13 mouse cellular contexts compared by ENCODE assay signal in genomic region chr13:38815002-38815707, GRCm38 (mm10).
DNase-seq lines count a peak whose midpoint lies in the region; ATAC-seq and TF ChIP-seq lines count a peak whose summit lies in the region.
"Had no signal": no experiment of that assay in that cellular context is flagged by ENCODE, and none has a peak within 500 bp of the region (broad histone marks: within the 10 kb centered on the region; RNA-seq: fewer than 3 reads in every experiment).

No protein-coding gene starts in this region.

- 0 out of 2 replicates have a peak, but pooled peaks have one; percentile 31 for TF ChIP-seq EP300 in ES-Bruce4 (IDR thresholded peaks at IDR 0.05; ENCODE audit: insufficient read depth, low read depth, low read length)

- WGBS in hindbrain, embryonic 12.5 days = 66% methylated on average over 19 of the region's 19 CpGs
- 53% methylated on average over 19 of the region's 19 CpGs for WGBS in midbrain, embryonic 16.5 days
- 81% methylated on average over 19 of the region's 19 CpGs for WGBS in forebrain, embryonic 15.5 days

- no peaks in the 10 kb centered on the region for H3K9me3 ChIP-seq in ES-Bruce4 (replicated peaks; ENCODE audit: control insufficient read depth, insufficient read depth, low read length, poor library complexity, severe bottlenecking)
- H3K9me3 ChIP-seq in hindbrain, embryonic 12.5 days (replicated peaks) = no peaks in the 10 kb centered on the region
- no peaks in the 10 kb centered on the region for H3K9me3 ChIP-seq in midbrain, embryonic 16.5 days (replicated peaks; ENCODE audit: control insufficient read depth, low read length, poor library complexity, severe bottlenecking)
- H3K9me3 ChIP-seq in forebrain, embryonic 15.5 days = no peaks in the 10 kb centered on the region
- H3K9me3 ChIP-seq: liver, embryonic 12.5 days; stomach, embryonic 15.5 days had no signal

- peak; percentile 82 for DNase-seq in 3T3-L1 (ENCODE audit: low read depth, low spot score)
- no peak for DNase-seq in gastrocnemius, postnatal 4 days (ENCODE audit: low spot score in 2 of 2)
- no peak for DNase-seq in right cerebral cortex, postnatal 10 days (ENCODE audit: low spot score in 2 of 2)
- DNase-seq: cerebellum, adult 2 months; heart, adult 18-20 months; kidney, postnatal 14 days; thymus, postnatal 14 days had no signal

- H3K36me3 ChIP-seq in ES-Bruce4 (ENCODE audit: control insufficient read depth, insufficient read depth, low read length, poor library complexity, severe bottlenecking) = no peaks in the 10 kb centered on the region
- H3K36me3 ChIP-seq in hindbrain, embryonic 12.5 days = no peaks in the 10 kb centered on the region
- no peaks in the 10 kb centered on the region for H3K36me3 ChIP-seq in midbrain, embryonic 16.5 days (ENCODE audit: control insufficient read depth, insufficient read depth, low read length)
- H3K36me3 ChIP-seq in forebrain, embryonic 15.5 days = no peaks in the 10 kb centered on the region
- H3K36me3 ChIP-seq: liver, embryonic 12.5 days; stomach, embryonic 15.5 days had no signal

- no peak overlapping the region for H3K4me3 ChIP-seq in ES-Bruce4 (ENCODE audit: low read depth, low read length)
- H3K4me3 ChIP-seq in hindbrain, embryonic 12.5 days = no peak overlapping the region
- H3K4me3 ChIP-seq in midbrain, embryonic 16.5 days (ENCODE audit: low read depth, low read length) = no peak overlapping the region
- H3K4me3 ChIP-seq in forebrain, embryonic 15.5 days = no peak overlapping the region
- H3K4me3 ChIP-seq: liver, embryonic 12.5 days; stomach, embryonic 15.5 days had no signal

- no peak overlapping the region for H3K4me2 ChIP-seq in hindbrain, embryonic 12.5 days (replicated peaks)
- H3K4me2 ChIP-seq in midbrain, embryonic 16.5 days (ENCODE audit: low read length) = no peak overlapping the region
- H3K4me2 ChIP-seq in forebrain, embryonic 15.5 days (replicated peaks) = no peak overlapping the region
- H3K4me2 ChIP-seq: liver, embryonic 12.5 days; stomach, embryonic 15.5 days had no signal

- H3K4me1 ChIP-seq in ES-Bruce4 (ENCODE audit: control insufficient read depth, insufficient read depth, low read length) = no peaks in the 10 kb centered on the region
- H3K4me1 ChIP-seq in hindbrain, embryonic 12.5 days = peaks cover 4% of the 10 kb centered on the region; the same call in 1 of the 2 replicates
- peaks cover 5% of the 10 kb centered on the region; the same call in 1 of the 2 replicates for H3K4me1 ChIP-seq in midbrain, embryonic 16.5 days (ENCODE audit: control insufficient read depth, insufficient read depth, low read length)
- H3K4me1 ChIP-seq in forebrain, embryonic 15.5 days = no peaks in the 10 kb centered on the region
- H3K4me1 ChIP-seq: liver, embryonic 12.5 days; stomach, embryonic 15.5 days had no signal

- no peak for TF ChIP-seq POLR2A in ES-Bruce4 (IDR thresholded peaks at IDR 0.05; ENCODE audit: insufficient read depth, low read length)

- TF ChIP-seq CTCF in ES-Bruce4 (IDR thresholded peaks at IDR 0.05; ENCODE audit: low read depth, low read length) = no peak

- H3K9ac ChIP-seq in ES-Bruce4 (ENCODE audit: low read depth, poor library complexity, severe bottlenecking) = no peak overlapping the region
- H3K9ac ChIP-seq in hindbrain, embryonic 12.5 days = no peak overlapping the region
- peak overlapping the region; percentile 7; the same call in 1 of the 2 replicates for H3K9ac ChIP-seq in midbrain, embryonic 16.5 days (ENCODE audit: low read depth, low read length)
- H3K9ac ChIP-seq in forebrain, embryonic 15.5 days (replicated peaks) = no peak overlapping the region
- H3K9ac ChIP-seq: liver, embryonic 12.5 days; stomach, embryonic 15.5 days had no signal

- ATAC-seq in hindbrain, embryonic 12.5 days (ENCODE audit: low FRiP score) = peak; percentile 69
- peak; percentile 62; the same call in 1 of the 2 replicates for ATAC-seq in midbrain, embryonic 16.5 days
- no peak for ATAC-seq in forebrain, embryonic 15.5 days (replicated peaks)
- ATAC-seq: liver, embryonic 12.5 days had no signal

- no peak overlapping the region for H3K27ac ChIP-seq in ES-Bruce4 (ENCODE audit: insufficient read depth, low read length)
- H3K27ac ChIP-seq in hindbrain, embryonic 12.5 days = peak overlapping the region; percentile 60
- no peak overlapping the region for H3K27ac ChIP-seq in midbrain, embryonic 16.5 days (ENCODE audit: low read length)
- no peak overlapping the region for H3K27ac ChIP-seq in forebrain, embryonic 15.5 days (replicated peaks)
- H3K27ac ChIP-seq: liver, embryonic 12.5 days; stomach, embryonic 15.5 days had no signal

- no peaks in the 10 kb centered on the region for H3K27me3 ChIP-seq in ES-Bruce4 (ENCODE audit: control insufficient read depth, insufficient read depth, low read length, poor library complexity, severe bottlenecking)
- H3K27me3 ChIP-seq in hindbrain, embryonic 12.5 days = no peaks in the 10 kb centered on the region
- H3K27me3 ChIP-seq in midbrain, embryonic 16.5 days (ENCODE audit: control insufficient read depth, insufficient read depth, low read depth, low read length) = no peaks in the 10 kb centered on the region
- no peaks in the 10 kb centered on the region for H3K27me3 ChIP-seq in forebrain, embryonic 15.5 days
- H3K27me3 ChIP-seq: liver, embryonic 12.5 days; stomach, embryonic 15.5 days had no signal
